Mouse (Mus musculus): ENCODE measurements around the gene Tbrg4. TPM values are rescaled to one million over a fixed set of nuclear protein-coding genes. Genes with fewer than 3 reads are reported as not detected.

The Tbrg4 gene
- polyA plus RNA-seq (2015; fragmentation: Nextera tagmentation; extraction: Ambion mirVana) = 49.8 and 51.0 TPM in 2 replicates

GRCm38 (mm10) chr11:6625478-6626387 lies at the start of gene Tbrg4:
Gene Tbrg4, minus strand, starts transcription at chr11:6626067.
- peak; percentile 92 for ATAC-seq (replicated peaks; ENCODE audit: extremely low read depth, insufficient read depth, low FRiP score)
- H3K4me3 ChIP-seq (ENCODE audit: low read length) = peak within 1 kb of the TSS; percentile 76
- no peaks in the 10 kb centered on the region for H3K9me3 ChIP-seq (replicated peaks; ENCODE audit: control insufficient read depth, low read length)
- H3K4me2 ChIP-seq (ENCODE audit: low read depth, low read length) = peak within 1 kb of the TSS; percentile 90
- H3K36me3 ChIP-seq (ENCODE audit: control insufficient read depth, insufficient read depth) = peaks cover 28% of the 10 kb centered on the region
- no peaks in the 10 kb centered on the region for H3K27me3 ChIP-seq (ENCODE audit: control insufficient read depth, insufficient read depth, low read length)
- peak within 1 kb of the TSS; percentile 84 for H3K9ac ChIP-seq (ENCODE audit: low read length)
- H3K27ac ChIP-seq (ENCODE audit: low read length) = peak within 1 kb of the TSS; percentile 89
- under 1% methylated on average over 66 of the region's 66 CpGs for WGBS
- H3K4me1 ChIP-seq (ENCODE audit: control insufficient read depth, insufficient read depth, low read length) = peaks cover 25% of the 10 kb centered on the region

DNA sequence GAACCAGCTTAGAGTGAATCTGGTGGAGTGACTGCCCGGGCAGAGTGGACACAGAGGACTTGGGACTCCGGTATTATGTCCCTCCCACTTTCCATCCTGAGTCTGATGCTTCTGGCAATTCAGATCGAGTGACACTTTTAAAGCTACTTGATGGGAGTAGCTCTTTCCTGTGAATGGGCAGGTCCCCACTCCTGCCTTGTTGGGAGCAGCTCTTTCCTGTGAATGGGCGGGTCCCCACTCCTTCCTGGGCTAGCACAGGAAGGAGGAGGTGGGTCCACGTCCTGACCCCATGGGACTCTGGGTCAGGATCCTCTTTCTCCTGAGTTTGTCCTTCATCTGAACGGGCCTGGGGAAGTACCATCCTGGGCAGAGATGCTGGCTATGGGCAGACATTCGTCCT lies 49.5 kb upstream of the Tbrg4 start:
- H3K9me3 ChIP-seq (replicated peaks; ENCODE audit: control insufficient read depth, low read length) = no peaks in the 10 kb centered on the region
- WGBS = 50% methylated on average over 7 of the region's 7 CpGs
- H3K36me3 ChIP-seq (ENCODE audit: control insufficient read depth, insufficient read depth) = no peaks in the 10 kb centered on the region
- H3K27ac ChIP-seq (ENCODE audit: low read length) = no peak overlapping the region
- H3K4me3 ChIP-seq (ENCODE audit: low read length) = no peak overlapping the region
- H3K27me3 ChIP-seq (ENCODE audit: control insufficient read depth, insufficient read depth, low read length) = no peaks in the 10 kb centered on the region
- peaks cover 2% of the 10 kb centered on the region for H3K4me1 ChIP-seq (ENCODE audit: control insufficient read depth, insufficient read depth, low read length)
- no peak for ATAC-seq (replicated peaks; ENCODE audit: extremely low read depth, insufficient read depth, low FRiP score)
- no peak overlapping the region for H3K4me2 ChIP-seq (ENCODE audit: low read depth, low read length)
- H3K9ac ChIP-seq (ENCODE audit: low read length) = no peak overlapping the region

DNA sequence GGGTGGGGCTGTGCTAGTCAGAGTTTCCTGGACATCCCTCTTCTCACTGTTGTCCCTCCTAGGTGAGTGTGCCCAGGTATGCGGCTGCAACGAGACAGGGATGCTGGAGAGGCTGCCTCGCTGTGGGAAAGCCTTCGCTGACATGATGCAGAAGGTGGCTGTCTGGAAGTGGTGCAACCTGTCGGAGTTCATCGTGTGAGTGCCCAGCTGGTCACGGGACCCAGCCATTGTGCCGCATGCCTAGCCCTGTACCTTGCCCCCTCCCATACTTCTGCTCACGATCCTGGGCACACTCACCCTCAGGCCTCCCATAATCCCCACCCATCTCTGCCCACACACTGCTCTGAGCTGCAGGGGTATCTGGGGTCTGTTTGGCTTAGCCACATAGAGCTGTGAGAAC lies 48.8 kb upstream of the Tbrg4 start:
- Histone ChIP-seq H3K4me2 (ENCODE audit: low read depth, low read length) (no peak overlapping the region), H3K9me3 (replicated peaks; ENCODE audit: control insufficient read depth, low read length) (no peaks in the 10 kb centered on the region), H3K9ac (ENCODE audit: low read length) (no peak overlapping the region), H3K36me3 (ENCODE audit: control insufficient read depth, insufficient read depth) (no peaks in the 10 kb centered on the region), H3K4me1 (ENCODE audit: control insufficient read depth, insufficient read depth, low read length) (no peaks in the 10 kb centered on the region), H3K4me3 (ENCODE audit: low read length) (no peak overlapping the region), H3K27ac (ENCODE audit: low read length) (no peak overlapping the region), H3K27me3 (ENCODE audit: control insufficient read depth, insufficient read depth, low read length) (no peaks in the 10 kb centered on the region)
- WGBS = 84% methylated on average over 9 of the region's 9 CpGs
- no peak for ATAC-seq (replicated peaks; ENCODE audit: extremely low read depth, insufficient read depth, low FRiP score)

- Histone ChIP-seq H3K9ac (ENCODE audit: low read length) (no peak overlapping the region), H3K4me1 (ENCODE audit: control insufficient read depth, insufficient read depth, low read length) (no peaks in the 10 kb centered on the region), H3K27ac (ENCODE audit: low read length) (no peak overlapping the region), H3K4me2 (ENCODE audit: low read depth, low read length) (no peak overlapping the region), H3K9me3 (replicated peaks; ENCODE audit: control insufficient read depth, low read length) (no peaks in the 10 kb centered on the region), H3K4me3 (ENCODE audit: low read length) (no peak overlapping the region), H3K36me3 (ENCODE audit: control insufficient read depth, insufficient read depth) (no peaks in the 10 kb centered on the region), H3K27me3 (ENCODE audit: control insufficient read depth, insufficient read depth, low read length) (no peaks in the 10 kb centered on the region)
- 80% methylated on average over 4 of the region's 4 CpGs for WGBS
- no peak for ATAC-seq (replicated peaks; ENCODE audit: extremely low read depth, insufficient read depth, low FRiP score)
These were observed 45.0 kb upstream of the Tbrg4 start for GRCm38 (mm10) chr11:6670826-6671225.

GRCm38 (mm10) chr11:6670044-6670443 lies 44.2 kb upstream of the Tbrg4 start:
- no peak for ATAC-seq (replicated peaks; ENCODE audit: extremely low read depth, insufficient read depth, low FRiP score)

DNA sequence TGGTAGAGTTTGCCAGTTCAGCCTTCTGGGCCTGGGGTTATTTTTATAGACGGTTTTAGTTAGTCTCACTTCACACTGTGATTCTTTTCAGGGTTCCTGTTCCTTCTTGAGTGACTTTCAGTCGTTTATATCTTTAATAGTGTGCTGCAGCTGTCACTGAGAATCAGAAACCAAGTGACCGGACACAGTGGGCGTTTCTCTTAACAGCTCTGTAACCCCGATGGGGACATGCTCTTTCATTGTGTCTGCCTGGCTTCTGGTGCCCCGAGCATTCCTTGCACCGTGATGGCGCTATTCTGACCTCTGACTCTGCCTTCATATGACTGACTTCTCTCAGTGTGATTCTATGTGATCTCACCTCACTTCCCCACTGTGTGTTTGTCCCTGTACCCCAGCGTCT lies 43.2 kb upstream of the Tbrg4 start:
- no peaks in the 10 kb centered on the region for H3K9me3 ChIP-seq (replicated peaks; ENCODE audit: control insufficient read depth, low read length)
- H3K9ac ChIP-seq (ENCODE audit: low read length) = no peak overlapping the region
- H3K27ac ChIP-seq (ENCODE audit: low read length) = no peak overlapping the region
- no peak for ATAC-seq (replicated peaks; ENCODE audit: extremely low read depth, insufficient read depth, low FRiP score)
- no peaks in the 10 kb centered on the region for H3K4me1 ChIP-seq (ENCODE audit: control insufficient read depth, insufficient read depth, low read length)
- 53% methylated on average over 9 of the region's 9 CpGs for WGBS
- H3K27me3 ChIP-seq (ENCODE audit: control insufficient read depth, insufficient read depth, low read length) = no peaks in the 10 kb centered on the region
- H3K4me3 ChIP-seq (ENCODE audit: low read length) = no peak overlapping the region
- no peak overlapping the region for H3K4me2 ChIP-seq (ENCODE audit: low read depth, low read length)
- no peaks in the 10 kb centered on the region for H3K36me3 ChIP-seq (ENCODE audit: control insufficient read depth, insufficient read depth)

More at GRCm38 (mm10) chr11:6670044-6670443, 44.2 kb upstream of the Tbrg4 start:
- H3K36me3 ChIP-seq (ENCODE audit: control insufficient read depth, insufficient read depth) = no peaks in the 10 kb centered on the region
- no peaks in the 10 kb centered on the region for H3K27me3 ChIP-seq (ENCODE audit: control insufficient read depth, insufficient read depth, low read length)
- no peak overlapping the region for H3K4me2 ChIP-seq (ENCODE audit: low read depth, low read length)
- no peak overlapping the region for H3K27ac ChIP-seq (ENCODE audit: low read length)
- WGBS = 42% methylated on average over 2 of the region's 2 CpGs
- H3K9me3 ChIP-seq (replicated peaks; ENCODE audit: control insufficient read depth, low read length) = no peaks in the 10 kb centered on the region
- H3K4me1 ChIP-seq (ENCODE audit: control insufficient read depth, insufficient read depth, low read length) = no peaks in the 10 kb centered on the region
- H3K4me3 ChIP-seq (ENCODE audit: low read length) = no peak overlapping the region
- H3K9ac ChIP-seq (ENCODE audit: low read length) = no peak overlapping the region

- no peaks in the 10 kb centered on the region for H3K36me3 ChIP-seq (ENCODE audit: control insufficient read depth, insufficient read depth)
- H3K4me1 ChIP-seq (ENCODE audit: control insufficient read depth, insufficient read depth, low read length) = no peaks in the 10 kb centered on the region
- no peak for ATAC-seq (replicated peaks; ENCODE audit: extremely low read depth, insufficient read depth, low FRiP score)
- H3K4me2 ChIP-seq (ENCODE audit: low read depth, low read length) = no peak overlapping the region
- no peaks in the 10 kb centered on the region for H3K9me3 ChIP-seq (replicated peaks; ENCODE audit: control insufficient read depth, low read length)
- 67% methylated on average over 2 of the region's 2 CpGs for WGBS
- H3K27ac ChIP-seq (ENCODE audit: low read length) = no peak overlapping the region
- no peak overlapping the region for H3K4me3 ChIP-seq (ENCODE audit: low read length)
- H3K27me3 ChIP-seq (ENCODE audit: control insufficient read depth, insufficient read depth, low read length) = no peaks in the 10 kb centered on the region
- H3K9ac ChIP-seq (ENCODE audit: low read length) = no peak overlapping the region
These were observed 40.8 kb upstream of the Tbrg4 start for GRCm38 (mm10) chr11:6666634-6667033.

DNA sequence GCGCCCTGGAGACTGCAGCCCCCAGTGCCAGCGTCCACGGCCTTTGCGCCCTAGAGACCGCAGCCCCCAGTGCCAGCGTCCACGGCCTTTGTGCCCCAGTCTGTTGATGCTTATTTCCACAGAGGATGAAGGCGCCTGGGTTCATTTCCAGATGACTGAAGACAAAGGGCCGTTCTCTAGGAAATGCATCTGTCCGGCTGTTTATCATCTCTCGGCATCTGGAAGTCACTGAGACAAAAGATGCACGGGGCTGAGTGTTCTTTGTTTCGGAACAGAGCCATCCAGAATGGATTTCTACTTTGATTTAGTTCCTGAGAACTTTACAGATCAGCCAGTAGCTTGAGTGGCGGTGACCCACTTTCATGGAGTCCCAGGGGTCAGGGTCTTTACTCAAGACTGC lies 35.3 kb upstream of the Tbrg4 start:
- no peak overlapping the region for H3K27ac ChIP-seq (ENCODE audit: low read length)
- H3K4me3 ChIP-seq (ENCODE audit: low read length) = no peak overlapping the region
- H3K36me3 ChIP-seq (ENCODE audit: control insufficient read depth, insufficient read depth) = no peaks in the 10 kb centered on the region
- no peaks in the 10 kb centered on the region for H3K9me3 ChIP-seq (replicated peaks; ENCODE audit: control insufficient read depth, low read length)
- H3K27me3 ChIP-seq (ENCODE audit: control insufficient read depth, insufficient read depth, low read length) = peaks cover 6% of the 10 kb centered on the region
- WGBS = 77% methylated on average over 14 of the region's 14 CpGs
- no peak overlapping the region for H3K4me2 ChIP-seq (ENCODE audit: low read depth, low read length)
- no peak for ATAC-seq (replicated peaks; ENCODE audit: extremely low read depth, insufficient read depth, low FRiP score)
- no peak overlapping the region for H3K9ac ChIP-seq (ENCODE audit: low read length)
- 0 out of 2 replicates have a peak, but pooled peaks cover 2% of the 10 kb centered on the region for H3K4me1 ChIP-seq (ENCODE audit: control insufficient read depth, insufficient read depth, low read length)

DNA sequence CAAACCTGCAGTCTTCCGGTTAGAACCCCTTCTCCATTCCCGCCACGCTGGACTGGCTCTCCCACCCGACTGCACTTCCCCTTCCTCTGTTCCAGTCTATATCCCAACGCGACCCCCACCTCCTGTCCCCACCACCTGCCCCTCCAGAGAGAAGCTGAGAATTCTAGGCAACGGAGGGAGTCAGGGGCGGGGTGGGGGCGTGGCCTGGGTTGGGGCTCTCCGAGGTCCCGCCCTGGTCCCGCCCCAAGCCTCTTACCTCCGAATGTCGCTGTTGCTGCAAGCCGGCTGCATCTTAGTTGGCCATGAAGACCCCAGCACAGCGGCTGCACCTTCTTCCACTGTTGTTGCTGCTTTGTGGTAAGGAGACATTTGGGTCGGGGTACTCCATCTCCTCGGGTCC lies 32.4 kb upstream of the Tbrg4 start, which contains the start of gene Ramp3:
Ramp3 (plus strand) TSS at position 251 of the 400 bp plus-strand sequence.
- peak within 1 kb of the TSS; percentile 51 for H3K4me3 ChIP-seq (ENCODE audit: low read length)
- ATAC-seq (replicated peaks; ENCODE audit: extremely low read depth, insufficient read depth, low FRiP score) = peak; percentile 54; the same call in 1 of the 2 replicates
- H3K27me3 ChIP-seq (ENCODE audit: control insufficient read depth, insufficient read depth, low read length) = peaks cover 12% of the 10 kb centered on the region
- H3K4me1 ChIP-seq (ENCODE audit: control insufficient read depth, insufficient read depth, low read length) = 0 out of 2 replicates have a peak, but pooled peaks cover 2% of the 10 kb centered on the region
- H3K27ac ChIP-seq (ENCODE audit: low read length) = no peak within 1 kb of the TSS
- under 1% methylated on average over 18 of the region's 18 CpGs for WGBS
- peak within 1 kb of the TSS; percentile 44 for H3K9ac ChIP-seq (ENCODE audit: low read length)
- H3K36me3 ChIP-seq (ENCODE audit: control insufficient read depth, insufficient read depth) = no peaks in the 10 kb centered on the region
- peak within 1 kb of the TSS; percentile 77 for H3K4me2 ChIP-seq (ENCODE audit: low read depth, low read length)
- H3K9me3 ChIP-seq (replicated peaks; ENCODE audit: control insufficient read depth, low read length) = no peaks in the 10 kb centered on the region
